Mouse (Mus musculus): Measurements from ENCODE around the gene Galc.

Gene Galc

GRCm38 (mm10) chr12:98187186-98187899 is 71.9 kb downstream of the Galc start:
- DNase-seq (ENCODE audit: low spot score in 2 of 2), result no peak

GRCm38 (mm10) chr12:98181729-98182128 is 77.5 kb downstream of the Galc start:
- peak in 1 of 2 experiments; percentile 1 for DNase-seq (ENCODE audit: low spot score in 2 of 2)

- no peak for DNase-seq (ENCODE audit: low spot score in 2 of 2)
These were observed 78.5 kb downstream of the Galc start for GRCm38 (mm10) chr12:98180807-98181206.

- no peak for DNase-seq (ENCODE audit: low spot score in 2 of 2)
These were observed 78.9 kb downstream of the Galc start for GRCm38 (mm10) chr12:98180235-98180800.

- DNase-seq (ENCODE audit: low spot score in 2 of 2), result no peak
These were observed 79.8 kb downstream of the Galc start for GRCm38 (mm10) chr12:98179496-98179895.

GRCm38 (mm10) chr12:98176632-98177031 is 82.6 kb downstream of the Galc start:
- no peak for DNase-seq (ENCODE audit: low spot score in 2 of 2)

GRCm38 (mm10) chr12:98161901-98162300 is 97.4 kb downstream of the Galc start:
- no peak for DNase-seq (ENCODE audit: low spot score in 2 of 2)

GRCm38 (mm10) chr12:98160867-98161266 is 98.4 kb downstream of the Galc start:
- DNase-seq (ENCODE audit: low spot score in 2 of 2), result no peak
